ENCODE assay signal across 11 mouse cellular contexts in the genomic region with DNA sequence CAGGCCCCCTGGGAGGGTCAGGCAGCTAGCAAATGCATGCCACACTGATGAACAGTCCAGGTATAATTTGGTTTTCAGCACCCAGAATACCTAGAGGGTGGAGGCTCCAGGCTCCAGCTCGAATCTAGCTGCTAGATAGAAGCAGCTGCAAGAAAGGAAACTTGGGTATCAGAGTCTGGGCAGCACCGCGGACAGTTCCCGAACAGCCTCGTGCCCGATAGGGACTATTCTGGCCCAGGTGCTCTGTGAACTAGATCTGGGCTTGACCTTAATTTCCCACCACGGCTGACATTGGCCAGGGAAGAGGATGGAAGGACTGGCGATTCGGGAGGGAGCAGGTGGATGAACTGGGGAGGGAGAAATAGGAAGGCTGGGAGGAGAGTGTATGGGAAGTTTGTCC. TPM values are rescaled to one million over a fixed set of nuclear protein-coding genes. Genes with fewer than 3 reads are reported as not detected.
DNase-seq lines count a peak whose midpoint lies in the region; ATAC-seq and TF ChIP-seq lines count a peak whose summit lies in the region.
"Had no signal": no experiment of that assay in that cellular context is flagged by ENCODE, and none has a peak within 500 bp of the region (broad histone marks: within the 10 kb centered on the region; RNA-seq: fewer than 3 reads in every experiment).

No protein-coding gene starts in this region.

- WGBS in lung, embryonic 14.5 days, result 9% methylated on average over 9 of the region's 9 CpGs
- WGBS in limb, embryonic 10.5 days, result 9% methylated on average over 9 of the region's 9 CpGs

- H3K4me2 ChIP-seq in lung, embryonic 14.5 days, result no peak overlapping the region

- H3K36me3 ChIP-seq in lung, embryonic 14.5 days (ENCODE audit: insufficient read depth), result no peaks in the 10 kb centered on the region
- no peaks in the 10 kb centered on the region for H3K36me3 ChIP-seq in limb, embryonic 10.5 days

- H3K9ac ChIP-seq in lung, embryonic 14.5 days, result no peak overlapping the region
- H3K9ac ChIP-seq: liver, embryonic 14.5 days had no signal

- ATAC-seq in lung, embryonic 14.5 days (ENCODE audit: insufficient read depth), result no peak

- no peak overlapping the region for H3K27ac ChIP-seq in lung, embryonic 14.5 days (ENCODE audit: low read depth)
- no peak overlapping the region for H3K27ac ChIP-seq in limb, embryonic 10.5 days
- H3K27ac ChIP-seq: liver, embryonic 14.5 days had no signal

- peaks cover 5% of the 10 kb centered on the region; the same call in 1 of the 2 replicates for H3K27me3 ChIP-seq in lung, embryonic 14.5 days (ENCODE audit: insufficient read depth, low read length)
- peaks cover 9% of the 10 kb centered on the region for H3K27me3 ChIP-seq in limb, embryonic 10.5 days (ENCODE audit: low read depth, poor library complexity, severe bottlenecking)

- no peak overlapping the region for H3K4me3 ChIP-seq in lung, embryonic 14.5 days (ENCODE audit: low read depth, low read length)
- no peak overlapping the region for H3K4me3 ChIP-seq in limb, embryonic 10.5 days

- peak; percentile 40 for DNase-seq in adrenal gland, postnatal 25 days
- DNase-seq in adrenal gland, adult 2 months, result no peak
- peak; percentile 74 for DNase-seq in lung, embryonic 14.5 days
- no peak for DNase-seq in lung, postnatal 14 days
- peak; percentile 37 for DNase-seq in Muller cell, postnatal 12 days (ENCODE audit: inconsistent ontology term)
- peak; percentile 66 for DNase-seq in limb, embryonic 10.5 days (ENCODE audit: low spot score)
- no peak for DNase-seq in right cerebral cortex, postnatal 14 days
- DNase-seq in thymus, adult 18-20 months, result no peak
- DNase-seq: cerebellum, adult 9-10 months had no signal

- no peaks in the 10 kb centered on the region for H3K4me1 ChIP-seq in lung, embryonic 14.5 days (ENCODE audit: insufficient read depth)
- peaks cover 5% of the 10 kb centered on the region for H3K4me1 ChIP-seq in limb, embryonic 10.5 days

- no peak for TF ChIP-seq CTCF in lung, embryonic 14.5 days (IDR thresholded peaks at IDR 0.05; ENCODE audit: low read depth)

- no peaks in the 10 kb centered on the region for H3K9me3 ChIP-seq in lung, embryonic 14.5 days (ENCODE audit: low read depth, low read length)
- H3K9me3 ChIP-seq in limb, embryonic 10.5 days (replicated peaks), result no peaks in the 10 kb centered on the region

RNA-seq across cellular contexts. Expression of gene Adgra1, which starts 6.3 kb away (rescaled TPM):
- 2.3 and 3.6 TPM in 2 replicates for total RNA-seq in adrenal gland, postnatal 25 days (2021)
- 1 to 10 TPM; 2.6 to 4.5 TPM for total RNA-seq in adrenal gland, adult 2 months (2021)
- 3.4 and 4.5 TPM in 2 replicates for polyA plus RNA-seq in adrenal gland, adult 2 months (2012; rRNA removed)
- not detected in 2 replicates for polyA plus RNA-seq in lung, embryonic 14.5 days (2014; fragmentation: Nextera tagmentation; extraction: Ambion mirVana)
- not detected in 2 replicates for polyA plus RNA-seq in limb, embryonic 10.5 days (2016; fragmentation: Nextera tagmentation; extraction: Ambion mirVana)
- total RNA-seq: megakaryocyte-erythroid progenitor cell, adult 5-6 weeks had no signal
- polyA plus RNA-seq: liver, embryonic 14.5 days had no signal

Comparison
In these comparisons a context has a peak if more than half of its experiments do, and no peak if none do; other contexts are left out.
1. DNase-seq: peak in adrenal gland, postnatal 25 days (single experiment), lung, embryonic 14.5 days (single experiment), Muller cell, postnatal 12 days (single experiment) and limb, embryonic 10.5 days (single experiment); none in adrenal gland, adult 2 months (single experiment), lung, postnatal 14 days (single experiment), right cerebral cortex, postnatal 14 days (single experiment) and thymus, adult 18-20 months (0 of 2).